Mouse (Mus musculus) mature B cell (primary cell): ENCODE results near the gene Osbpl10.
"Not testable (repeated sequence)": the region's sequence is repeated elsewhere in the genome, so short reads cannot be mapped to it uniquely, and the experiment has no call there.

Experiments used
- in situ Hi-C: fragments of 300-500 bp; cut with MboI; formaldehyde crosslinking; loops from 2 replicates; pipeline ENCODE4 v1.14.3; 2019

The Osbpl10 gene

GRCm38 (mm10) chr9:114978281-114979111 is at the start of gene Osbpl10:
Osbpl10 (plus strand) TSS chr9:114978569.
- in situ Hi-C loops = no loop called here

- in situ Hi-C loops = no loop called here
Measured at GRCm38 (mm10) chr9:114930464-114931090, 47.8 kb upstream of the Osbpl10 start.

- in situ Hi-C loops = no loop called here
Measured at GRCm38 (mm10) chr9:114932607-114933006, 45.8 kb upstream of the Osbpl10 start.

- in situ Hi-C loops = no loop called here
Measured at GRCm38 (mm10) chr9:114933037-114933722, 45.2 kb upstream of the Osbpl10 start.

- in situ Hi-C loops = no loop called here
Measured at GRCm38 (mm10) chr9:114933723-114934171, 44.6 kb upstream of the Osbpl10 start, which contains the start of gene Gpd1l. Gpd1l (minus strand) TSS chr9:114933987.

GRCm38 (mm10) chr9:114934231-114934630 is 44.1 kb upstream of the Osbpl10 start:
- in situ Hi-C loops = no loop called here

GRCm38 (mm10) chr9:114935321-114935720 is 43.0 kb upstream of the Osbpl10 start:
- in situ Hi-C loops = no loop called here

- in situ Hi-C loops = no loop called here
Measured at GRCm38 (mm10) chr9:114936687-114937086, 41.7 kb upstream of the Osbpl10 start.

- in situ Hi-C loops = no loop called here
Measured at GRCm38 (mm10) chr9:114944642-114945041, 33.7 kb upstream of the Osbpl10 start.

- in situ Hi-C loops = no loop called here
Measured at GRCm38 (mm10) chr9:114945576-114945975, 32.8 kb upstream of the Osbpl10 start.

GRCm38 (mm10) chr9:114948395-114948794 is 30.0 kb upstream of the Osbpl10 start:
- in situ Hi-C loops = no loop called here

- in situ Hi-C loops = no loop called here
Measured at GRCm38 (mm10) chr9:114952866-114953265, 25.5 kb upstream of the Osbpl10 start.

- in situ Hi-C loops = no loop called here
Measured at GRCm38 (mm10) chr9:114955340-114955739, 23.0 kb upstream of the Osbpl10 start.

GRCm38 (mm10) chr9:114956945-114957344 is 21.4 kb upstream of the Osbpl10 start:
- in situ Hi-C loops = no loop called here

GRCm38 (mm10) chr9:114960043-114960789 is 18.2 kb upstream of the Osbpl10 start:
- in situ Hi-C loops = no loop called here

GRCm38 (mm10) chr9:114960844-114961243 is 17.5 kb upstream of the Osbpl10 start:
- in situ Hi-C loops = no loop called here

- in situ Hi-C loops = no loop called here
Measured at GRCm38 (mm10) chr9:114964093-114964492, 14.3 kb upstream of the Osbpl10 start.

- in situ Hi-C loops = not testable (repeated sequence)
Measured at GRCm38 (mm10) chr9:114966286-114966685, 12.1 kb upstream of the Osbpl10 start.

GRCm38 (mm10) chr9:114977461-114978280 is 698 bp upstream of the Osbpl10 start:
- in situ Hi-C loops = no loop called here

- in situ Hi-C loops = no loop called here
Measured at GRCm38 (mm10) chr9:114979969-114980368, 1.6 kb downstream of the Osbpl10 start.
